In the genomic region with DNA sequence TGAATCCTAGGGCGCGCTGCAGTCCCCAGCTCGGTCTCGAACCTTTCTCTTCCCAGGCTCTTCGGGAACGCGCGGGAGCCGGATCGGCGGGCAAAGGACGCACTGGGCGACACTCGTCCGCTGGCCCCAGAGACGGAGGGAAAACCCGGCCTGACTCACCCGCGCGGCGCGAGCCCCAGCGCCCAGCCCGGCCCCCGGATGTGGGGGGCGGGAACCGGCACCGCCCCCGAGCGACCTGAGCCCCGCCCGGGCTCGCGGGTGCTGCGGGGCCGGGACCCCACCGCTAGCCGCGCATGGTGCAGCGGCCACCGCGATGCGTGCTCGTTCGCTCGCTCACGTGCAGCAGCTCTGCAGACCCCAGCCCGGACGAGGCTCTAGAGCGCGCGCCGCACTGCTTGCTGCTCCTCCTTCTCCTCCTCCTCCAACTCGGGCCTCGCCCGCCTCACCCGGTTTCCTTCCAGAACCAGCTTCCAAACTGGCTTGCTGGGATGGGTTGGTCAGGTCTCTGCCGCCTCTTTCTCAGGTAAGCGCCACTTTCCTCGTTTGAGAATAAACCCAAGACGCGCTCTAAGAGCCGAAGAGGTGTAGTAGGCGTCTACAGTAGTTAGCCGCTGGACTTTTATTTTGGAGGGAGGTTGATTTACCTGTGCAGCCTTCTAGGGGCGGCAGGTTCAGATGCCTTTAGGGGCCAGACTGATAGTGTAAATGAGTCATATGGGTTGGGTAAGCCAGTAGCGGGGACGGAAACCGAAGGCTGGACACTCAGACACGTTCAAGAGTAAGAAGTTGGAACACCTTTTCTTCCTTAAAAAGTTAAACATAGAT, we compare ENCODE assay signal across 8 mouse cellular contexts. TPM values are rescaled to one million over a fixed set of nuclear protein-coding genes. Genes with fewer than 3 reads are reported as not detected.
DNase-seq lines count a peak whose midpoint lies in the region; ATAC-seq and TF ChIP-seq lines count a peak whose summit lies in the region.

A gene (minus strand): TSS at position 152 of the 825 bp plus-strand sequence.
A gene (plus strand): TSS at position 264 of the 825 bp plus-strand sequence.

- peaks cover 19% of the 10 kb centered on the region; the same call in 1 of the 2 replicates for H3K4me1 ChIP-seq in intestine, embryonic 14.5 days (replicated peaks; ENCODE audit: control insufficient read depth, insufficient read depth, low read length)
- peaks cover 17% of the 10 kb centered on the region for H3K4me1 ChIP-seq in liver, postnatal 0 days (ENCODE audit: insufficient read depth)
- peaks cover 40% of the 10 kb centered on the region for H3K4me1 ChIP-seq in neural tube, embryonic 13.5 days (replicated peaks)

- H3K4me3 ChIP-seq in intestine, embryonic 14.5 days (ENCODE audit: low read depth, low read length): peak within 1 kb of the TSS; percentile 66
- H3K4me3 ChIP-seq in liver, postnatal 0 days (ENCODE audit: low read depth, low read length): peak within 1 kb of the TSS; percentile 59
- H3K4me3 ChIP-seq in neural tube, embryonic 13.5 days: peak within 1 kb of the TSS; percentile 61

- H3K27me3 ChIP-seq in intestine, embryonic 14.5 days (replicated peaks; ENCODE audit: control insufficient read depth, insufficient read depth, low read length): no peaks in the 10 kb centered on the region
- peaks cover 11% of the 10 kb centered on the region for H3K27me3 ChIP-seq in liver, postnatal 0 days (ENCODE audit: insufficient read depth, low read length)
- H3K27me3 ChIP-seq in neural tube, embryonic 13.5 days: peaks cover 20% of the 10 kb centered on the region

- no peaks in the 10 kb centered on the region for H3K36me3 ChIP-seq in intestine, embryonic 14.5 days (ENCODE audit: control insufficient read depth, insufficient read depth, low read length)
- H3K36me3 ChIP-seq in liver, postnatal 0 days (replicated peaks; ENCODE audit: insufficient read depth, low read length): no peaks in the 10 kb centered on the region
- H3K36me3 ChIP-seq in neural tube, embryonic 13.5 days: no peaks in the 10 kb centered on the region

- H3K9me3 ChIP-seq in intestine, embryonic 14.5 days (ENCODE audit: control insufficient read depth, low read length): no peaks in the 10 kb centered on the region
- H3K9me3 ChIP-seq in liver, postnatal 0 days (ENCODE audit: low read length): no peaks in the 10 kb centered on the region
- no peaks in the 10 kb centered on the region for H3K9me3 ChIP-seq in neural tube, embryonic 13.5 days

- no peak for TF ChIP-seq CTCF in liver, postnatal 0 days (IDR thresholded peaks at IDR 0.05; ENCODE audit: low read depth)

- H3K9ac ChIP-seq in intestine, embryonic 14.5 days (ENCODE audit: low read length): peak within 1 kb of the TSS; percentile 71
- H3K9ac ChIP-seq in liver, postnatal 0 days (replicated peaks): peak within 1 kb of the TSS; percentile 67
- peak within 1 kb of the TSS; percentile 80 for H3K9ac ChIP-seq in neural tube, embryonic 13.5 days

- WGBS in intestine, embryonic 14.5 days: 1% methylated on average over 65 of the region's 70 CpGs
- under 1% methylated on average over 67 of the region's 70 CpGs for WGBS in liver, postnatal 0 days (ENCODE audit: insufficient replicate concordance)
- WGBS in neural tube, embryonic 13.5 days: 1% methylated on average over 70 of the region's 70 CpGs

- peak; percentile 83 for ATAC-seq in intestine, embryonic 14.5 days (replicated peaks; ENCODE audit: low FRiP score, low TSS enrichment, low read depth)
- ATAC-seq in liver, postnatal 0 days: peak; percentile 72
- ATAC-seq in neural tube, embryonic 13.5 days (ENCODE audit: low read depth): peak; percentile 44

- peak within 1 kb of the TSS; percentile 96 for H3K4me2 ChIP-seq in intestine, embryonic 14.5 days (ENCODE audit: low read length)
- peak within 1 kb of the TSS; percentile 80 for H3K4me2 ChIP-seq in liver, postnatal 0 days (ENCODE audit: low read depth, low read length)
- H3K4me2 ChIP-seq in neural tube, embryonic 13.5 days: peak within 1 kb of the TSS; percentile 93

- no peak for TF ChIP-seq EP300 in liver, postnatal 0 days (IDR thresholded peaks at IDR 0.05; ENCODE audit: low read depth)

- intact Hi-C loops in gastrocnemius, postnatal 36 days (cut with DNase I): no loop called here

- H3K27ac ChIP-seq in intestine, embryonic 14.5 days (ENCODE audit: low read depth): peak within 1 kb of the TSS; percentile 77
- H3K27ac ChIP-seq in liver, postnatal 0 days (ENCODE audit: low read depth): no peak within 1 kb of the TSS; the same call in 1 of the 2 replicates
- H3K27ac ChIP-seq in neural tube, embryonic 13.5 days (replicated peaks): 0 out of 2 replicates have a peak within 1 kb of the TSS, but pooled peaks have one; percentile 38

- peak; percentile 31 to 38 for DNase-seq in left cerebral cortex, adult 18-20 months (ENCODE audit: low spot score in 2 of 2)
- no peak for DNase-seq in left cerebral cortex, adult 9 months (ENCODE audit: low spot score in 2 of 2)
- DNase-seq in cerebellum, adult 9-10 months: peak; percentile 32
- DNase-seq in gastrocnemius, postnatal 36 days: peak; percentile 50 to 67
- peak; percentile 87 for DNase-seq in intestine, embryonic 14.5 days (ENCODE audit: low spot score)
- DNase-seq in liver, postnatal 0 days: peak; percentile 79
- DNase-seq in urinary bladder, adult 2 months (ENCODE audit: low spot score): peak; percentile 75

RNA-seq across cellular contexts. Expression of the first gene that starts in this region (rescaled TPM):
- 10 to 100 TPM; 15.2 to 19.0 TPM for total RNA-seq in left cerebral cortex, adult 18-20 months (2021)
- 1 to 10 TPM; 3.3 to 6.0 TPM for total RNA-seq in gastrocnemius, postnatal 36 days (2021)
- 15.3 and 17.3 TPM in 2 replicates for polyA plus RNA-seq in intestine, embryonic 14.5 days (2014; fragmentation: Nextera tagmentation; extraction: Ambion mirVana)
- 2.4 and 2.8 TPM in 2 replicates for polyA plus RNA-seq in liver, postnatal 0 days (2015; fragmentation: Nextera tagmentation; extraction: Ambion mirVana)
- 14.1 and 15.2 TPM in 2 replicates for polyA plus RNA-seq in neural tube, embryonic 13.5 days (2015; fragmentation: Nextera tagmentation; extraction: Ambion mirVana)
- 4.2 and 4.9 TPM in 2 replicates for polyA plus RNA-seq in urinary bladder, adult 2 months (2012; rRNA removed)

RNA-seq across cellular contexts. Expression of the second gene that starts in this region (rescaled TPM):
- total RNA-seq in left cerebral cortex, adult 18-20 months (2021): 1 to 10 TPM; 2.1 to 2.2 TPM
- total RNA-seq in gastrocnemius, postnatal 36 days (2021): under 1 TPM; 0.18 to 0.30 TPM
- 3.9 and 4.8 TPM in 2 replicates for polyA plus RNA-seq in intestine, embryonic 14.5 days (2014; fragmentation: Nextera tagmentation; extraction: Ambion mirVana)
- polyA plus RNA-seq in liver, postnatal 0 days (2015; fragmentation: Nextera tagmentation; extraction: Ambion mirVana): 0.15 and 0.34 TPM in 2 replicates
- 0.64 and 0.96 TPM in 2 replicates for polyA plus RNA-seq in neural tube, embryonic 13.5 days (2015; fragmentation: Nextera tagmentation; extraction: Ambion mirVana)
- polyA plus RNA-seq in urinary bladder, adult 2 months (2012; rRNA removed): 15.1 and 20.6 TPM in 2 replicates

Comparison
In these comparisons a context has a peak if more than half of its experiments do, and no peak if none do; other contexts are left out.
1. DNase-seq: peak in left cerebral cortex, adult 18-20 months (2 of 2), cerebellum, adult 9-10 months (single experiment), gastrocnemius, postnatal 36 days (2 of 2), intestine, embryonic 14.5 days (single experiment), liver, postnatal 0 days (single experiment) and urinary bladder, adult 2 months (single experiment); none in left cerebral cortex, adult 9 months (0 of 2).
2. Peak in every context shown above with its lines, with median percentiles within 50 percentile points of each other: ATAC-seq, H3K4me2 ChIP-seq, H3K4me3 ChIP-seq and H3K9ac ChIP-seq.